Mouse (Mus musculus) embryonic facial prominence, embryonic 12.5 days (tissue): ENCODE measurements around the gene Ipo9. TPM values are rescaled to one million over a fixed set of nuclear protein-coding genes. Genes with fewer than 3 reads are reported as not detected.

Experiments used
- ATAC-seq: fragments of 200-750 bp; cut with Nextera tagmentation; 2 replicates; pipeline ENCODE4 v1.8.0; 2017; ENCODE audit not compliant: insufficient number of reproducible peaks, insufficient read depth, low FRiP score, low TSS enrichment
- H3K27ac ChIP-seq: fragments of 300-500 bp; sonication (generic); 2 replicates; pipeline ENCODE4 v1.5.1; 2016; ENCODE audit warnings: mild to moderate bottlenecking
- H3K27me3 ChIP-seq: fragments of 300-500 bp; sonication (generic); 2 replicates; pipeline ENCODE4 v1.6.1; 2016; ENCODE audit warnings: mild to moderate bottlenecking, moderate library complexity
- H3K36me3 ChIP-seq: fragments of 300-500 bp; sonication (generic); 2 replicates; pipeline ENCODE4 v1.6.1; 2016; ENCODE audit warnings: mild to moderate bottlenecking
- H3K4me1 ChIP-seq: fragments of 300-500 bp; sonication (generic); 2 replicates; pipeline ENCODE4 v1.6.1; 2016
- H3K4me2 ChIP-seq: fragments of 300-500 bp; sonication (generic); replicated peaks from 2 replicates; pipeline ENCODE4 v1.6.1; 2016; ENCODE audit warnings: mild to moderate bottlenecking, moderate library complexity
- H3K4me3 ChIP-seq: fragments of 300-500 bp; sonication (generic); 2 replicates; pipeline ENCODE4 v1.5.1; 2016; ENCODE audit warnings: mild to moderate bottlenecking
- H3K9ac ChIP-seq: fragments of 300-500 bp; sonication (generic); 2 replicates; pipeline ENCODE4 v1.6.1; 2016; ENCODE audit warnings: mild to moderate bottlenecking, moderate library complexity
- H3K9me3 ChIP-seq: fragments of 300-500 bp; sonication (generic); 2 replicates; pipeline ENCODE4 v1.6.1; 2016; ENCODE audit warnings: mild to moderate bottlenecking, moderate library complexity
- WGBS: fragments of 180-500 bp; shearing (Covaris S2); methylation state at CpG from one replicate; pipeline ENCODE4 v1.1.7; 2016; 5-methylcytosine and 5-hydroxymethylcytosine counted together
- polyA plus RNA-seq: library from polyadenylated mRNA; unstranded; fragments of >200 nt; fragmentation: Nextera tagmentation; extraction: Ambion mirVana; gene quantifications from 2 replicates; pipeline ENCODE4 v1.2.1, GENCODE M21; 2016

Gene Ipo9
- polyA plus RNA-seq, 1 experiment from 2014 or later, result 183 TPM

GRCm38 (mm10) chr1:135367005-135367404 lies 63.3 kb downstream of the Ipo9 start:
- Histone ChIP-seq H3K9ac (no peak overlapping the region), H3K4me2 (no peak overlapping the region), H3K4me1 (peaks cover 5% of the 10 kb centered on the region; the same call in 1 of the 2 replicates), H3K36me3 (no peaks in the 10 kb centered on the region), H3K27me3 (no peaks in the 10 kb centered on the region), H3K4me3 (no peak overlapping the region), H3K9me3 (no peaks in the 10 kb centered on the region), H3K27ac (no peak overlapping the region)
- 84% methylated on average over 7 of the region's 7 CpGs for WGBS
- no peak for ATAC-seq

- H3K4me1 ChIP-seq, result peaks cover 5% of the 10 kb centered on the region; the same call in 1 of the 2 replicates
- H3K9me3 ChIP-seq, result no peaks in the 10 kb centered on the region
- no peak overlapping the region for H3K9ac ChIP-seq
- H3K36me3 ChIP-seq, result no peaks in the 10 kb centered on the region
- no peak overlapping the region for H3K4me3 ChIP-seq
- no peak for ATAC-seq
- no peaks in the 10 kb centered on the region for H3K27me3 ChIP-seq
- H3K4me2 ChIP-seq, result no peak overlapping the region
- no peak overlapping the region for H3K27ac ChIP-seq
These were observed 63.9 kb downstream of the Ipo9 start for GRCm38 (mm10) chr1:135366380-135366779.

GRCm38 (mm10) chr1:135363446-135363845 lies 66.9 kb downstream of the Ipo9 start:
- Histone ChIP-seq H3K27ac (no peak overlapping the region), H3K4me2 (no peak overlapping the region), H3K4me1 (no peaks in the 10 kb centered on the region), H3K36me3 (no peaks in the 10 kb centered on the region), H3K9me3 (no peaks in the 10 kb centered on the region), H3K4me3 (no peak overlapping the region), H3K9ac (no peak overlapping the region), H3K27me3 (no peaks in the 10 kb centered on the region)
- no peak for ATAC-seq
- WGBS, result 78% methylated on average over 8 of the region's 8 CpGs

GRCm38 (mm10) chr1:135362115-135362514 lies 68.2 kb downstream of the Ipo9 start:
- Histone ChIP-seq H3K9ac (no peak overlapping the region), H3K9me3 (no peaks in the 10 kb centered on the region), H3K27me3 (no peaks in the 10 kb centered on the region), H3K4me3 (no peak overlapping the region), H3K36me3 (no peaks in the 10 kb centered on the region), H3K4me2 (no peak overlapping the region), H3K4me1 (no peaks in the 10 kb centered on the region), H3K27ac (no peak overlapping the region)
- ATAC-seq, result no peak

GRCm38 (mm10) chr1:135361491-135361890 lies 68.8 kb downstream of the Ipo9 start:
- Histone ChIP-seq H3K4me3 (no peak overlapping the region), H3K27me3 (no peaks in the 10 kb centered on the region), H3K27ac (no peak overlapping the region), H3K9me3 (no peaks in the 10 kb centered on the region), H3K4me2 (no peak overlapping the region), H3K9ac (no peak overlapping the region), H3K36me3 (no peaks in the 10 kb centered on the region), H3K4me1 (no peaks in the 10 kb centered on the region)
- no peak for ATAC-seq
- WGBS, result 84% methylated on average over 4 of the region's 4 CpGs

- no peaks in the 10 kb centered on the region for H3K36me3 ChIP-seq
- no peak overlapping the region for H3K27ac ChIP-seq
- 49% methylated on average over 2 of the region's 2 CpGs for WGBS
- no peak overlapping the region for H3K4me2 ChIP-seq
- H3K9me3 ChIP-seq, result no peaks in the 10 kb centered on the region
- H3K27me3 ChIP-seq, result no peaks in the 10 kb centered on the region
- H3K4me3 ChIP-seq, result no peak overlapping the region
- H3K4me1 ChIP-seq, result no peaks in the 10 kb centered on the region
- H3K9ac ChIP-seq, result no peak overlapping the region
- no peak for ATAC-seq
These were observed 71.2 kb downstream of the Ipo9 start for GRCm38 (mm10) chr1:135359071-135359470.

- Histone ChIP-seq H3K4me1 (peaks cover 10% of the 10 kb centered on the region; the same call in 1 of the 2 replicates), H3K27me3 (no peaks in the 10 kb centered on the region), H3K4me2 (no peak overlapping the region), H3K36me3 (no peaks in the 10 kb centered on the region), H3K27ac (no peak overlapping the region), H3K4me3 (no peak overlapping the region), H3K9me3 (no peaks in the 10 kb centered on the region), H3K9ac (no peak overlapping the region)
- ATAC-seq, result no peak
- WGBS, result 80% methylated on average over 3 of the region's 3 CpGs
These were observed 78.3 kb downstream of the Ipo9 start for GRCm38 (mm10) chr1:135351953-135352352.

GRCm38 (mm10) chr1:135347498-135348169 lies 82.7 kb downstream of the Ipo9 start:
- Histone ChIP-seq H3K4me2 (no peak overlapping the region), H3K36me3 (no peaks in the 10 kb centered on the region), H3K4me3 (no peak overlapping the region), H3K9me3 (no peaks in the 10 kb centered on the region), H3K27me3 (no peaks in the 10 kb centered on the region), H3K27ac (no peak overlapping the region), H3K4me1 (peaks cover 10% of the 10 kb centered on the region; the same call in 1 of the 2 replicates), H3K9ac (no peak overlapping the region)
- WGBS, result 54% methylated on average over 4 of the region's 4 CpGs
- no peak for ATAC-seq

- 60% methylated on average over 3 of the region's 3 CpGs for WGBS
- H3K9me3 ChIP-seq, result no peaks in the 10 kb centered on the region
- H3K4me2 ChIP-seq, result no peak overlapping the region
- H3K9ac ChIP-seq, result no peak overlapping the region
- H3K4me3 ChIP-seq, result no peak overlapping the region
- H3K27me3 ChIP-seq, result no peaks in the 10 kb centered on the region
- no peak overlapping the region for H3K27ac ChIP-seq
- no peaks in the 10 kb centered on the region for H3K36me3 ChIP-seq
- H3K4me1 ChIP-seq, result peaks cover 10% of the 10 kb centered on the region; the same call in 1 of the 2 replicates
- ATAC-seq, result no peak
These were observed 83.4 kb downstream of the Ipo9 start for GRCm38 (mm10) chr1:135346891-135347290.

GRCm38 (mm10) chr1:135344026-135344425 lies 86.3 kb downstream of the Ipo9 start:
- H3K4me3 ChIP-seq, result no peak overlapping the region
- 55% methylated on average over 4 of the region's 4 CpGs for WGBS
- no peaks in the 10 kb centered on the region for H3K36me3 ChIP-seq
- no peaks in the 10 kb centered on the region for H3K9me3 ChIP-seq
- no peaks in the 10 kb centered on the region for H3K27me3 ChIP-seq
- no peak overlapping the region for H3K4me2 ChIP-seq
- H3K4me1 ChIP-seq, result peaks cover 10% of the 10 kb centered on the region; the same call in 1 of the 2 replicates
- no peak for ATAC-seq
- no peak overlapping the region for H3K27ac ChIP-seq
- no peak overlapping the region for H3K9ac ChIP-seq

GRCm38 (mm10) chr1:135341947-135342346 lies 88.4 kb downstream of the Ipo9 start:
- no peaks in the 10 kb centered on the region for H3K4me1 ChIP-seq
- no peaks in the 10 kb centered on the region for H3K36me3 ChIP-seq
- H3K27ac ChIP-seq, result no peak overlapping the region
- no peaks in the 10 kb centered on the region for H3K9me3 ChIP-seq
- no peak overlapping the region for H3K9ac ChIP-seq
- WGBS, result 67% methylated on average over 8 of the region's 8 CpGs
- H3K27me3 ChIP-seq, result no peaks in the 10 kb centered on the region
- no peak overlapping the region for H3K4me3 ChIP-seq
- no peak overlapping the region for H3K4me2 ChIP-seq
- ATAC-seq, result no peak
